Mouse (Mus musculus): Measurements from ENCODE around the gene Cdk4.

The Cdk4 gene

GRCm38 (mm10) chr10:127075651-127076050 is 12.3 kb downstream of the Cdk4 start:
- no peak for DNase-seq

GRCm38 (mm10) chr10:127076082-127076481 is 12.7 kb downstream of the Cdk4 start:
- no peak for DNase-seq

GRCm38 (mm10) chr10:127077515-127077914 is 14.2 kb downstream of the Cdk4 start:
- peak; percentile 48 for DNase-seq

GRCm38 (mm10) chr10:127078001-127078676 is 14.8 kb downstream of the Cdk4 start:
- DNase-seq: peak; percentile 56

GRCm38 (mm10) chr10:127078677-127079575 is 15.6 kb downstream of the Cdk4 start:
- peak; percentile 75 for DNase-seq

GRCm38 (mm10) chr10:127079665-127080391 is 16.5 kb downstream of the Cdk4 start:
- peak; percentile 69 for DNase-seq

- DNase-seq: no peak
Observed at GRCm38 (mm10) chr10:127080901-127081780, 17.8 kb downstream of the Cdk4 start.

GRCm38 (mm10) chr10:127081996-127082620 is 18.8 kb downstream of the Cdk4 start:
- DNase-seq: no peak

- no peak for DNase-seq
Observed at GRCm38 (mm10) chr10:127083292-127083914, 20.1 kb downstream of the Cdk4 start.

- no peak for DNase-seq
Observed at GRCm38 (mm10) chr10:127083915-127084306, 20.6 kb downstream of the Cdk4 start.

- no peak for DNase-seq
Observed at GRCm38 (mm10) chr10:127085052-127085451, 21.7 kb downstream of the Cdk4 start.

- no peak for DNase-seq
Observed at GRCm38 (mm10) chr10:127085633-127086032, 22.3 kb downstream of the Cdk4 start.

- peak; percentile 57 for DNase-seq
Observed at GRCm38 (mm10) chr10:127090560-127091411, 27.5 kb downstream of the Cdk4 start.

- DNase-seq: no peak
Observed at GRCm38 (mm10) chr10:127091507-127092396, 28.4 kb downstream of the Cdk4 start.

GRCm38 (mm10) chr10:127092742-127093141 is 29.4 kb downstream of the Cdk4 start:
- no peak for DNase-seq

- DNase-seq: no peak
Observed at GRCm38 (mm10) chr10:127094382-127094802, 31.1 kb downstream of the Cdk4 start.

GRCm38 (mm10) chr10:127098514-127098913 is 35.2 kb downstream of the Cdk4 start:
- DNase-seq: peak; percentile 21

- no peak for DNase-seq
Observed at GRCm38 (mm10) chr10:127099191-127099590, 35.9 kb downstream of the Cdk4 start.

GRCm38 (mm10) chr10:127099868-127100267 is 36.5 kb downstream of the Cdk4 start:
- DNase-seq: no peak
